Mouse (Mus musculus): ENCODE measurements at regions not wholly inside any gene's neighbourhood (a gene's known extent, or its start where the extent isn't known, plus 50 kb on each side); places are given as distances from the start of the nearest gene placed in this dataset.
"Not testable (repeated sequence)": the region's sequence is repeated elsewhere in the genome, so short reads cannot be mapped to it uniquely, and the experiment has no call there.

- intact Hi-C loops (cut with DNase I): no loop called here
- no peak for DNase-seq
Observed at GRCm38 (mm10) chr5:78075203-78075602, 667.4 kb upstream of the Igfbp7 start.

- intact Hi-C loops (cut with DNase I): no loop called here
- no peak for DNase-seq
Observed at GRCm38 (mm10) chr5:78032554-78033250, 624.9 kb upstream of the Igfbp7 start.

GRCm38 (mm10) chr5:78017523-78017922 lies 609.7 kb upstream of the Igfbp7 start:
- intact Hi-C loops (cut with DNase I): no loop called here
- no peak for DNase-seq

GRCm38 (mm10) chr5:77986449-77987047 lies 578.7 kb upstream of the Igfbp7 start:
- intact Hi-C loops (cut with DNase I): no loop called here
- no peak for DNase-seq

GRCm38 (mm10) chr5:77985269-77985668 lies 577.4 kb upstream of the Igfbp7 start:
- DNase-seq: no peak
- intact Hi-C loops (cut with DNase I): no loop called here

- intact Hi-C loops (cut with DNase I); DNase-seq: not testable (repeated sequence)
Observed at GRCm38 (mm10) chr5:77940021-77940420, 532.2 kb upstream of the Igfbp7 start.

- intact Hi-C loops (cut with DNase I): no loop called here
- DNase-seq: no peak
Observed at GRCm38 (mm10) chr5:77931874-77932273, 524.0 kb upstream of the Igfbp7 start.

GRCm38 (mm10) chr5:77921186-77921585 lies 513.3 kb upstream of the Igfbp7 start:
- intact Hi-C loops (cut with DNase I): no loop called here
- DNase-seq: no peak

- intact Hi-C loops (cut with DNase I): no loop called here
- DNase-seq: peak; percentile 17
Observed at GRCm38 (mm10) chr5:77917086-77917676, 509.3 kb upstream of the Igfbp7 start.

- intact Hi-C loops (cut with DNase I): no loop called here
- no peak for DNase-seq
Observed at GRCm38 (mm10) chr5:77916375-77916774, 508.5 kb upstream of the Igfbp7 start.

GRCm38 (mm10) chr5:77909218-77909617 lies 501.4 kb upstream of the Igfbp7 start:
- intact Hi-C loops (cut with DNase I): no loop called here
- DNase-seq: no peak

GRCm38 (mm10) chr5:77892024-77892423 lies 484.2 kb upstream of the Igfbp7 start:
- intact Hi-C loops (cut with DNase I): not testable (repeated sequence)

GRCm38 (mm10) chr5:77888534-77888933 lies 480.7 kb upstream of the Igfbp7 start:
- intact Hi-C loops (cut with DNase I): no loop called here
- peak; percentile 20 for DNase-seq

More at GRCm38 (mm10) chr5:77892024-77892423, 484.2 kb upstream of the Igfbp7 start:
- DNase-seq: not testable (repeated sequence)

GRCm38 (mm10) chr5:77871403-77871802 lies 463.6 kb upstream of the Igfbp7 start:
- intact Hi-C loops (cut with DNase I): no loop called here
- no peak for DNase-seq

- intact Hi-C loops (cut with DNase I): no loop called here
- DNase-seq: peak; percentile 5
Observed at GRCm38 (mm10) chr5:77865342-77865741, 457.5 kb upstream of the Igfbp7 start.

- peak; percentile 49 for DNase-seq
- intact Hi-C loops (cut with DNase I): no loop called here
Observed at GRCm38 (mm10) chr5:77855191-77855590, 447.4 kb upstream of the Igfbp7 start.

- intact Hi-C loops (cut with DNase I): no loop called here
- DNase-seq: no peak
Observed at GRCm38 (mm10) chr5:77853999-77854784, 446.4 kb upstream of the Igfbp7 start.

- no peak for DNase-seq
- intact Hi-C loops (cut with DNase I): no loop called here
Observed at GRCm38 (mm10) chr5:77851645-77852044, 443.8 kb upstream of the Igfbp7 start.

- intact Hi-C loops (cut with DNase I): no loop called here
- DNase-seq: no peak
Observed at GRCm38 (mm10) chr5:77838186-77839097, 430.6 kb upstream of the Igfbp7 start.

GRCm38 (mm10) chr5:77827971-77828370 lies 420.1 kb upstream of the Igfbp7 start:
- intact Hi-C loops (cut with DNase I): no loop called here
- DNase-seq: no peak
